In the genomic region with DNA sequence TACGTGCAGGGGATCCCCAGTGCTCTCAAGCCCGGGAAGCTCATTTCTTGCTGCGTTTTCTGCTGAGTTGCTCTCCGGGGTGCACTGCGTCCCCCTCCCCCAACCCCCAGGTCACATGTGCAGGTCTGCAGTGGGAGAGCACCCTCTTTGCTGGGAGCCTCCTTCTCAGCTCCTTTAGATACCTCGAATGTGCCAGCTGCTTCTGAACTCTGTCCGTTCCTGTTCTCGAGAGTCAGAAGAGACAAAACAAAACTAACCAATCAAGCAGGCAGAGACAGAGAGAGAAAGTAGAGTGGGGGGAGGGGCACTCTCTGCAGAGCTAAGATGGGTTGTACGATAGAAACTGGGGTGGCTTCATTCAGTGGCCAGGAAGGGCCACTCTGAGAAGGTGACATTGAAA, we compare ENCODE assay signal across 8 mouse cellular contexts.
DNase-seq lines count a peak whose midpoint lies in the region; ATAC-seq and TF ChIP-seq lines count a peak whose summit lies in the region.

No protein-coding gene starts in this region.

- peaks cover 25% of the 10 kb centered on the region for H3K4me1 ChIP-seq in embryonic facial prominence, embryonic 15.5 days
- H3K4me1 ChIP-seq in hindbrain, postnatal 0 days (ENCODE audit: insufficient read depth, low read length), result peaks cover 19% of the 10 kb centered on the region
- peaks cover 19% of the 10 kb centered on the region for H3K4me1 ChIP-seq in neural tube, embryonic 14.5 days (ENCODE audit: control insufficient read depth, insufficient read depth, low read length)
- H3K4me1 ChIP-seq in cerebellum, adult 2 months (ENCODE audit: control insufficient read depth, insufficient read depth, low read length), result peaks cover 6% of the 10 kb centered on the region; the same call in 1 of the 2 replicates

- H3K4me3 ChIP-seq in embryonic facial prominence, embryonic 15.5 days (replicated peaks), result no peak overlapping the region; the same call in 1 of the 2 replicates
- H3K4me3 ChIP-seq in hindbrain, postnatal 0 days (ENCODE audit: low read length), result no peak overlapping the region
- H3K4me3 ChIP-seq in neural tube, embryonic 14.5 days (ENCODE audit: low read depth, low read length), result no peak overlapping the region
- H3K4me3 ChIP-seq in cerebellum, adult 2 months (replicated peaks; ENCODE audit: insufficient read depth, low read depth, low read length), result no peak overlapping the region

- DNase-seq in left cerebral cortex, postnatal 36 days (ENCODE audit: low spot score in 2 of 2), result peak; percentile 30 to 38
- DNase-seq in left cerebral cortex, postnatal 4 days, result no peak
- peak; percentile 26 for DNase-seq in hindbrain, postnatal 0 days (ENCODE audit: low spot score)
- no peak for DNase-seq in cerebellum, adult 2 months
- DNase-seq in ovary, adult 18-20 months (ENCODE audit: low spot score), result no peak
- DNase-seq in cerebellum, adult 11-12 months, result no peak

- intact Hi-C loops in left cerebral cortex, postnatal 36 days (cut with DNase I), result no loop called here
- intact Hi-C loops in left cerebral cortex, postnatal 4 days (cut with DNase I), result loop anchor here (10.0 kb wide), 1 partner anchor 80 kb away; no protein-coding TSS in a partner anchor

- TF ChIP-seq POLR2A in cerebellum, adult 2 months (IDR thresholded peaks at IDR 0.05; ENCODE audit: borderline replicate concordance, insufficient read depth, low read length), result no peak

- WGBS in embryonic facial prominence, embryonic 15.5 days, result 6% methylated on average over 9 of the region's 9 CpGs
- 4% methylated on average over 9 of the region's 9 CpGs for WGBS in hindbrain, postnatal 0 days
- under 1% methylated on average over 9 of the region's 9 CpGs for WGBS in neural tube, embryonic 14.5 days
- WGBS in cerebellum, adult 2 months, result 50% methylated on average over 9 of the region's 9 CpGs

- H3K9me3 ChIP-seq in embryonic facial prominence, embryonic 15.5 days (replicated peaks), result no peaks in the 10 kb centered on the region
- H3K9me3 ChIP-seq in hindbrain, postnatal 0 days (ENCODE audit: low read length), result no peaks in the 10 kb centered on the region
- H3K9me3 ChIP-seq in neural tube, embryonic 14.5 days (ENCODE audit: control insufficient read depth, low read length), result no peaks in the 10 kb centered on the region

- H3K36me3 ChIP-seq in embryonic facial prominence, embryonic 15.5 days, result no peaks in the 10 kb centered on the region
- no peaks in the 10 kb centered on the region for H3K36me3 ChIP-seq in hindbrain, postnatal 0 days (ENCODE audit: insufficient read depth, low read length)
- H3K36me3 ChIP-seq in neural tube, embryonic 14.5 days (ENCODE audit: control insufficient read depth, insufficient read depth, low read length), result no peaks in the 10 kb centered on the region

- H3K27me3 ChIP-seq in embryonic facial prominence, embryonic 15.5 days, result peaks cover 25% of the 10 kb centered on the region
- no peaks in the 10 kb centered on the region for H3K27me3 ChIP-seq in hindbrain, postnatal 0 days (ENCODE audit: insufficient read depth, low read length)
- no peaks in the 10 kb centered on the region for H3K27me3 ChIP-seq in neural tube, embryonic 14.5 days (ENCODE audit: control insufficient read depth, insufficient read depth, low read length)
- no peaks in the 10 kb centered on the region for H3K27me3 ChIP-seq in cerebellum, adult 2 months (ENCODE audit: control insufficient read depth, insufficient read depth, low read length)

- TF ChIP-seq CTCF in hindbrain, postnatal 0 days (IDR thresholded peaks at IDR 0.05; ENCODE audit: low read depth), result no peak
- TF ChIP-seq CTCF in cerebellum, adult 2 months (IDR thresholded peaks at IDR 0.05; ENCODE audit: borderline replicate concordance, insufficient read depth, low read depth, low read length), result no peak

- no peak overlapping the region for H3K9ac ChIP-seq in embryonic facial prominence, embryonic 15.5 days
- no peak overlapping the region; the same call in 1 of the 2 replicates for H3K9ac ChIP-seq in hindbrain, postnatal 0 days (replicated peaks; ENCODE audit: low read length)
- H3K9ac ChIP-seq in neural tube, embryonic 14.5 days (replicated peaks; ENCODE audit: low read depth, low read length), result no peak overlapping the region

- H3K4me2 ChIP-seq in embryonic facial prominence, embryonic 15.5 days (replicated peaks), result peak overlapping the region; percentile 51
- peak overlapping the region; percentile 66 for H3K4me2 ChIP-seq in hindbrain, postnatal 0 days (ENCODE audit: low read depth, low read length)
- peak overlapping the region; percentile 66; the same call in 1 of the 2 replicates for H3K4me2 ChIP-seq in neural tube, embryonic 14.5 days (ENCODE audit: low read depth, low read length)

- ATAC-seq in embryonic facial prominence, embryonic 15.5 days (ENCODE audit: insufficient number of reproducible peaks, low FRiP score, low TSS enrichment, low read depth), result no peak
- 0 out of 2 replicates have a peak, but pooled peaks have one; percentile 8 for ATAC-seq in hindbrain, postnatal 0 days
- no peak for ATAC-seq in neural tube, embryonic 14.5 days (ENCODE audit: low read depth)

- H3K27ac ChIP-seq in embryonic facial prominence, embryonic 15.5 days (replicated peaks), result no peak overlapping the region
- no peak overlapping the region; the same call in 1 of the 2 replicates for H3K27ac ChIP-seq in hindbrain, postnatal 0 days
- peak overlapping the region; percentile 30; the same call in 1 of the 2 replicates for H3K27ac ChIP-seq in neural tube, embryonic 14.5 days (ENCODE audit: low read depth, low read length)
- no peak overlapping the region for H3K27ac ChIP-seq in cerebellum, adult 2 months (ENCODE audit: insufficient read depth, low read length)

Comparison
In these comparisons a context has a peak if more than half of its experiments do, and no peak if none do; other contexts are left out.
1. DNase-seq: peak in left cerebral cortex, postnatal 36 days (2 of 2) and hindbrain, postnatal 0 days (single experiment); none in left cerebral cortex, postnatal 4 days (single experiment), cerebellum, adult 2 months (0 of 2), ovary, adult 18-20 months (single experiment) and cerebellum, adult 11-12 months (single experiment).
2. Peak in every context shown above with its lines, with median percentiles within 50 percentile points of each other: H3K4me2 ChIP-seq.